Mouse (Mus musculus): ENCODE results near the gene Kdm5a. TPM values are rescaled to one million over a fixed set of nuclear protein-coding genes. Genes with fewer than 3 reads are reported as not detected.

Gene Kdm5a
- total RNA-seq, 2 experiments from 2014 or later: 24.9 to 31.0 TPM

DNA sequence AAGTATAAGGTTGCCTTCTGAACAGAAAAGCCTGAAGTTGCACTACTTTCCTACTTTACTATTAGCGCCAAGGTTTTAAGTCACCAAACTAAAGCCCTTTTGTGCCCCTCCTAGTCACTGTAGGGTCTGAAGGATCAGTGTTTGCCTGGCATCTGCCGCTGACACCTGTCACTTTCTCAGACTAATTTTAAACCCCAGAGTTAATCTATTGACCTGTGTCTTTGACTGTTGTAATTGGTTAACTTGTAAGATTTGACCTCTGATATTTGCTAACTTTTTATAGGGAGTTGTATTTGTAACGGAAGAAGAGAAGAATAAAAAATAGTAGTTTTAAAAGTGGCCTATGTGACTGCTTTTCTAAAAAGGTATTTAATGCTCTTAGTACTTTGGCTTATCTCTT lies 74.2 kb downstream of the Kdm5a start:
- no peak for DNase-seq

DNA sequence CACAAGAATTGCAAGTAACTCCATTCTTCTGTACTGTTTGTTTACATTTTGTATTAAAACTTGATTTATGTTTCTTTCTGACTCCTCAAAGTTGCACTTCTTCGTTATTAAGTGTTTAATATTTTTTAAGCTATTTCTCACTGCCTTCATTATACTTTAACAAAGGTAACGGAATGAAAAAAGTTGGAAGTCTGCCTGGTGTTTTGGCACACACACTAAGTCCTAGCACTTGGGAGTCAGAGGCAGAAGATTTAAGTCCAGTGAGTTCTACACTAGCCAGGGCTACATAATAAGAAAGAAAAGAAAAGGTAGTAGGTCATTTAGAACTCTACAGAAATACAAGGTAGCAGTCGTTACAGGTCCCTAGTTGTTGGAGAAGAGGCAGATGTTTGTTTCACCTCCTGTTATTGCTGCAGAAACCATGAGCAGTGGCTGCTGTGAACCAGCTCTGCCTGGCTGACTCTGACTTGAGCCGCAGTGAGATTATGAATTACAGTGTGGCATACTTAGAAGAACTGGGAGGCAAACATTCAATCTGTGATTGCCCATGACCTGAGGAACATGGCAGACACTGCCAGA lies 78.3 kb downstream of the Kdm5a start:
- no peak for DNase-seq

GRCm38 (mm10) chr6:120443363-120444355 lies 79.7 kb downstream of the Kdm5a start:
- no peak for DNase-seq

DNA sequence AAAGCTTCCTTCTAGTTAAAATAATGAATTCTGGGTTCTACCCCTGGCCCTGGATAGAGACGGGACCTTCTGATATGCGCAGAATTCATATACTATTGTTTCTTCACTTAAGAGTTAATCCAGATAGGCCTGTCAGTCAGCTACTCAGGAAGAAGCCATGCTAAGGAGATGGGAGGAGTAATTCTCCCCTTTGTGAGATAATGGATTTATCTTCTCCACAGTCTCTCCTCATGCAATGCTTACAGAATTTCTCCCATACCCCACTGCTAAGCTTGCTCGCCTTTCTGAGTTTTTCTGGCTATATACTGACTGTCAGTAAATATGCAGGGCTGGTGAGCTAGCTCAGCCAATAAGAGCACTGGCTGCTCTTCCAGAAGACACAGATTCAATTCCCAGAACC lies 86.3 kb downstream of the Kdm5a start:
- DNase-seq: no peak

- DNase-seq: no peak
Measured at GRCm38 (mm10) chr6:120452384-120453102, 88.6 kb downstream of the Kdm5a start.

DNA sequence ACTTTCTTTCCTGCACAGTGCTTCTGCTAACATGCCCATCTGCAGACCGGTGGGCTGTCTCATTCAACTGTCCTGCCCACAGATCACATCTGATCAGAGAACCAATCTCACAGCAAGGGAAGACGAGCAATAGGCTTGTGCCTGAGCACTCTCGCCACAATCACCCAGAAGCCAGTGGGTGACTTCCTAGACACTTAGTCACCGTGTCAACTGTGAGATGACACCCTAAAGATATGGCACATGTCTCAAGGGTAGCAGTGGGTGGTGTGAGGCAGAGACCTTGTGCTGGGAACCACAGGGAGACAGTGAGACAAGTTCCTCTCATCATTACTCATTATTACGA lies 89.2 kb downstream of the Kdm5a start:
- DNase-seq: no peak

GRCm38 (mm10) chr6:120453556-120453955 lies 89.6 kb downstream of the Kdm5a start:
- no peak for DNase-seq

GRCm38 (mm10) chr6:120454627-120455077 lies 90.7 kb downstream of the Kdm5a start:
- no peak for DNase-seq

DNA sequence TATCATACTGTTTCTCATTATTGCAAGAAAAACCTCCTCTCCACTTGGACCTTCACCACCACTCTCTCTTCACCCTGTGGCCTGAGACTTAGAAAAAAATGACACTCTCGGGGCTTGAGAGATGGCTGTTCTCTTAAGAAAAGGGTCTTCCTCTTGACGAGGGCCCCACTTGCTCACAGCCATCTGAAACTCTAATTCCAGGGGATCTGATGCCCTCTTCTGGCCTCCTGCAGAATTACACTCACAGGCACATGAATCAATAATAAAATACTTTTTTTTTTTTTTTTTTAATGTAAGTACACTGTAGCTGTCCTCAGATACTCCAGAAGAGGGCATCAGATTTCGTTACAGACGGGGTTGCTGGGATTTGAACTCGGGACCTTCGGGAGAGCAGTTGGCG lies 93.2 kb downstream of the Kdm5a start:
- DNase-seq: no peak

- no peak for DNase-seq
Measured at GRCm38 (mm10) chr6:120457751-120458150, 93.8 kb downstream of the Kdm5a start.

DNA sequence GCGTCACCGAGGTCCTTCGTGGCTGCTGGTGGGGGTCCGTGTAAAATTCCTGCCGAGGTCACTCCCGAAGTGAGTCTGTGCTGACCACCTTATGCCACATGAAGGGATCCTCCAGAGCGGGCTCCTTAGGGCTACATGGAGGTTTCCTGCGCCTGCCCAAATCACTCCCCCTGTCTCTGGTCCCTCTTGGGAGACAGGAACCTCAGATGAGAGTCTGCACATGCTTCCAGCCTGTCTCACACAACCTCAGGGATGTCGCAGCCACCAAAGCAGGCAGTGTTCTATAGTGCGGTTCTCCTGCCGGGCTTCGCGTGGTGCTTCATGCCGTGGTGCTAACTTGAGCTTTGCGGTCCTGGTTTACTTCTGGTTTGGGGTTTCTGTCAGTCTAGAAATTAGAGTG lies 97.3 kb downstream of the Kdm5a start:
- DNase-seq: no peak

GRCm38 (mm10) chr6:120462251-120462650 lies 98.3 kb downstream of the Kdm5a start:
- DNase-seq: no peak

DNA sequence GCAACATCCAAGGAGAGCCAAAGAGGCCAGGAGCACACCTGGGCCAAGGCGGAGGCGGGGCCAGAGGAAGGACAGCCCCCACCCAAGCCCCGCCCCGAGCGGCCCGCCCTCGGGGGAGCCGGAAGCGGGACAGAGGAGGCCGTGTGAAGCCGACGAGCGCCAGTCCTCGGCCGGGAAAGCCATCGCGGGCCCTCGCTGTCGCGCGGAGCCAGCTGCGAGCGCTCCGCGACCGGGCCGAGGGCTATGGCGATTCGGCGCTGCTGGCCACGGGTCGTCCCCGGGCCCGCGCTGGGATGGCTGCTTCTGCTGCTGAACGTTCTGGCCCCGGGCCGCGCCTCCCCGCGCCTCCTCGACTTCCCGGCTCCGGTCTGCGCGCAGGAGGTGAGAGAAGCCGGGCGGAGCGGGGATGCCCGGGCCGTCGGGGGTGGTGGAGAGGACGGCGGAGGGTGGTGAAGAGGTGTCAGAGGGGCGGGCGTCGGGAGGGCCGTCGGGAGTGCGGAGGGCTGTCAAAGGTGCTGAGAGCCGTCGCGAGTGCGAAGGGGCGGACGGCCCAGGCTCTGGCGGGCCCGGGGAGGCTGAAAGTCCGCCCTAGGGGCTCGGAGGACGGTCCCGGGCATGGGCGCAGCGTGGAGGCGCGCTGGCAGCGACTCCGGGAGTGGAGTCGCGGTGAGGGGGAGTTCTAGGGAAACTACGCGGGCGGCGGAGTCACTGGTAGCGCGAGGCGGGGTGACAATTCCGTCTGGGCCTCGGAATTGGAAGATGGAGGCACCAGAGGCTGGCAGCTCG lies 99.4 kb downstream of the Kdm5a start, which contains the start of gene Il17ra:
Gene Il17ra, plus strand, starts transcription at position 162 of the 786 bp plus-strand sequence.
- peak; percentile 70 for DNase-seq

- no peak for DNase-seq
Measured at GRCm38 (mm10) chr6:120463884-120464283, 100.0 kb downstream of the Kdm5a start.

- no peak for DNase-seq
Measured at GRCm38 (mm10) chr6:120464406-120464939, 100.5 kb downstream of the Kdm5a start.

- no peak for DNase-seq
Measured at GRCm38 (mm10) chr6:120465393-120465792, 101.5 kb downstream of the Kdm5a start.

- DNase-seq: no peak
Measured at GRCm38 (mm10) chr6:120466609-120467329, 102.8 kb downstream of the Kdm5a start.

DNA sequence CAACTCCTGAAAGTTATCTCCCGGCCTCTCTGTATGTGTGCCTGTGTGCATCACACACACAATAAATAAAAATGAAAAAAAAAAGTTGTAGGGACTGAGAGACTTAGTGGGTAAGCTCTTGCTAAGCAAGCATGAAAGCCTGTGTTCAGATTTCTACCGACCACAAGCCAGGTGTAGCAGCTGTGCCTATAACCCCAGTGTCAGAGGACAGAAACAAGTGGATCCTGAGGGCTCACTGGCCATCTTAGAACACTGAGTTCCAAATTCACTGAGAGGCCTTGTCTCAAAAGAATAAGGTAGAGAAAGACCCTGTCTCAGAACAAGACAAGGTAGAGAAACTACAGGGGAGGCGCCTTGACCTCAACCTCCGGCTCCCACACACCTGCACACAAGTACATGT lies 104.3 kb downstream of the Kdm5a start:
- no peak for DNase-seq

GRCm38 (mm10) chr6:120469268-120469667 lies 105.3 kb downstream of the Kdm5a start:
- no peak for DNase-seq

GRCm38 (mm10) chr6:120469770-120470169 lies 105.8 kb downstream of the Kdm5a start:
- no peak for DNase-seq

GRCm38 (mm10) chr6:120470666-120471065 lies 106.7 kb downstream of the Kdm5a start:
- DNase-seq: no peak

Data from gastrocnemius, postnatal 10 days (tissue).